Mouse (Mus musculus): ENCODE data around the gene Arfip2. TPM values are rescaled to one million over a fixed set of nuclear protein-coding genes. Genes with fewer than 3 reads are reported as not detected.

Gene Arfip2
- 1 to 10 TPM; 5.7 to 8.0 TPM for total RNA-seq (2021)
- long read RNA-seq, experiment 1, partial matches to known transcripts: 0 of 2 reads
- long read RNA-seq, experiment 1, other reads (novel, unspliced or antisense): 0 of 2 reads
- long read RNA-seq, experiment 2, partial matches to known transcripts: 0 of 4 reads
- long read RNA-seq, experiment 2, other reads (novel, unspliced or antisense): 1 of 4 reads

GRCm38 (mm10) chr7:105640233-105640893 is at the start of gene Arfip2, which contains the start of gene Gm45799:
Gene Arfip2, minus strand, starts transcription at chr7:105640416.
Gene Gm45799, plus strand, starts transcription at chr7:105640552.
- intact Hi-C loops (cut with DNase I): loop anchor here (5.0 kb wide), 1 partner anchor 92 kb away; no protein-coding TSS in a partner anchor
- DNase-seq: peak; percentile 94

GRCm38 (mm10) chr7:105685541-105686197 is 45.5 kb upstream of the Arfip2 start:
- DNase-seq: no peak
- intact Hi-C loops (cut with DNase I): no loop called here

- intact Hi-C loops (cut with DNase I): loop anchor here (10.0 kb wide), 1 partner anchor 164 kb away; the partner anchor contains the start of gene Mrpl17
- peak; percentile 62 to 69 for DNase-seq
Observed at GRCm38 (mm10) chr7:105650639-105651435, 10.6 kb upstream of the Arfip2 start, which contains the start of gene Dnhd1. Gene Dnhd1, plus strand, starts transcription at chr7:105650827.

DNA sequence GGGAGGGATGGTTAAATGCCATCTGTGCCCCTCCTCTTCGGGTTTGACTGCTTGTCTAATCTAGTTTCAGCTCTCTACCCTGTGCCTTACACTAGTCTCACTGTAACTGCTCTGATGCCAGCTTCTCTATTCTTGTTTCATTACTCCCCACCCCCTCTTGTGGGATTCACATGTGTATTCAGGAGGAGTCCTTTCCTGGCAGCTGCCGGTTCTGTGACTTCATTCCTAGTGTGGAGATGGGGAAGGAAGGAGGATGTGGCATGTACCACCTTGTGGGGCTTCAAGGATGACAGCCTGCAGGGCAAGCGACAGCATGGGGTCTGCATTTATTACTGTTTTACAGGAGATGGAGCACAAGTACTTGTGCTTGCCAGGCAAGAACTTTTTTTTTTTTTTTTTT is 1.7 kb upstream of the Arfip2 start:
- intact Hi-C loops (cut with DNase I): loop anchor here (5.0 kb wide), 1 partner anchor 90 kb away; no protein-coding TSS in a partner anchor
- no peak for DNase-seq

GRCm38 (mm10) chr7:105640894-105641255 is 659 bp upstream of the Arfip2 start:
- no peak for DNase-seq
- intact Hi-C loops (cut with DNase I): loop anchor here (5.0 kb wide), 1 partner anchor 91 kb away; no protein-coding TSS in a partner anchor

DNA sequence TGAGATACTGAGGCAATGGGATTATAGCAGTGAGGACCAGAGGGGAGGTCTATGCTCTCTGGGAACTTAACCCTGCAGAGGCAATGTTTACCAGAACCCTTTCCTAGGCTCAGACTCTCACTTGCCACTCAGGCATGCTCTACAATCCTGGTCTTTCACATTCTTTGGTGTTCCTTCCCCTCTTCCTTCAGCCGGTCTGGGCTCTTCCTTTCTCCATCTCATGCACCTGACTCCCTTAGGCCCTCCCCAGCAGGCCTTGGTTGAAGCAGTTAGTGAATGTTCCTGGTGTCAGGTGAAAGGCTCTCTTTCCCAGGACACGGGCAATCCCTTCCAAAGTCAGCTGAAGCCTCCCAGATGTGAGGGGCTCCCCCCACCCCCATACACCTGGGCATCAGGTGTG is 460 bp downstream of the Arfip2 start, which contains the start of gene Timm10b:
Timm10b (plus strand) TSS at position 301 of the 400 bp plus-strand sequence.
- intact Hi-C loops (cut with DNase I): loop anchor here (5.0 to 10.0 kb wide), 2 partner anchors 93 to 235 kb away; partner anchors contain the start of genes Cnga4 and Fam160a2
- DNase-seq: peak in 1 of 2 experiments; percentile 46

DNA sequence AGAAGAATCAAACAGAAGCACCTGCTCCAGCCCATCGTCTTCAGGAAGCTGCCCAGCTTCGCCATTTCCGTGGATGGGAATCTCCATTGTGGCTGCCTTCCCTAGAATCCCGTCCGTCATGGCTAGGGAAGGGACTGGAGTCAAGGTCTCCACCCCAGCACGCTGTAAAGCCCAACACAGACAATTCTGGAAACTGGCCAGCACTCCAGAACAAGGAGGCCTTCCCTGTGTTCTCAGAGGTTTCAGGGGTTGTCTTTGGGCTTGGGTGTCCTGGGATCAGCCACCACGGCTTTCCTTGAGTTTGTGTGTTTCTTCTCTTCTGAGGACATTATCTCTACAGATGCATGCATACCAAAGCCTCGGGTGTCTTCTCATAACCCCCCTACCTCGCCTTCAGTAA is 912 bp downstream of the Arfip2 start:
- intact Hi-C loops (cut with DNase I): loop anchor here (10.0 kb wide), 1 partner anchor 235 kb away; the partner anchor contains the start of genes Cnga4 and Fam160a2
- no peak for DNase-seq

DNA sequence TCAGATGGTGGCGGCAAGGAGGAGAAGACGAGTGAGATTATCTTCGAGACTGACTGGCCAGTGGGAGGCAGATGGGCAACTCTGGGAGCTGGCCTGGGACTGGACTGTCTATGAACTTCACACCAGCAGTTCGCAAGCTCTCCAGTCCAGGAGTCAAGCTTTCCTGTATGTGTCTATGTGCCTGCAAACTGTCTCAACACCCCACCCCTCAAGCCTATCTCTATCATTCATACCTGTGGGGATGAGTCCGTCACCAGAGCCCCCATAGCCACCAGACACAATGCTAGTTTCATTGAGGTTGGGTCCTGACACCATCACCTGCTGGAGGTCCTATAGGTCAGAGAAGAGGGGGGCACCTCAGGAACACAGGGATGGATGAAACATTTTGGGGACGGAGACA is 1.4 kb downstream of the Arfip2 start:
- DNase-seq: no peak
- intact Hi-C loops (cut with DNase I): loop anchor here (10.0 kb wide), 1 partner anchor 234 kb away; the partner anchor contains the start of genes Cnga4 and Fam160a2

DNA sequence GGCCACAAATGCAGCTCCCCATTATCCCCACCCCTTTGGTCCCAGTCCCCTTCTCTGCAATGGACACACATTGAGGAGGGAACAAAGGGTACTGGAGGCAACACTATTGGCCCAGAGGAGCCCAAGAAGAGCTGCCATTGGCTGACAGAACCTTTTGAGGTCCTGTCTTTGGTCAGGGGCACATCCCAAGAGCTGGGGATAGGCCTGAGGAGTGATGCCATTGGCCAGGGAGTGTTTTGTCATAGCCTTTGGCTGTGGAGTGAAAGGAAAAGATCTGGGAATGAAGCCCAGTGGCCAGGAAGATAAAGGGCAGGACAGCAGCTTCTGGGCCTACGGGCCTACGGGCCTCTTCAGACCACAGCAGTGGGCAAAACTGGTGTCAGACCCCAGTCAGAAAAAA is 4.5 kb downstream of the Arfip2 start:
- DNase-seq: no peak
- intact Hi-C loops (cut with DNase I): loop anchor here (10.0 kb wide), 1 partner anchor 231 kb away; the partner anchor contains the start of genes Cnga4 and Fam160a2

DNA sequence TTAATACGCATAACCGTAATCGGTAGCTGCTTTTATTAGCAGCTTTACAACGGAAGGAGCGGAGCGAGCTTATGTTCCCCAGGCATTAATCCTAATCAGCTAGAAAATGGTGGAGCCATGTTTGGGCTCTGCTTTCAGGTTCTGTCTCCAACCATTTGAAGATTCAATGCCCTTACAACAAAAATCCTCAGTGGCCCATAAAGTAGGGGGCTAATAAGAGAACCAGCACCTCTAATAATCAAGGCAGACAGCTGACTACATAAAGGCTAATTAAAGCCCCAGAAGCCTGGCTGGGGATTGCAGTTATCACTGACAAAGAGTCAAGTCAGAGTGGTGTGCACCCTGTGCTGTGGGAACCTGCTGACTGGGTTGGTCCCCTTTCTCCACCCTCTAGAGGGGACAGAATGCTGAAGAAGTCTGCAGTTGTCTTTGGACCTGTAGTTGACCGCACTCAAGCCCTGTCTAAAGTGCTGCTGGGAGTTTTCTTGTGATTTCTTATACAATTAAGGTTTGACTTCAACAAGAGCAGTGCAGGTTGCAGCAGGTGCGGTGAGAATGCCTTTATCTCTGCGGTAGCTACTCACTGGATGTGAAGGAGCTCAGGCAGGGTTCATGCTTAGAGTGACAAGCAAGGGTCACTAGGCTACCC is 5.8 kb downstream of the Arfip2 start:
- no peak for DNase-seq
- intact Hi-C loops (cut with DNase I): loop anchor here (10.0 kb wide), 1 partner anchor 230 kb away; the partner anchor contains the start of genes Cnga4 and Fam160a2

DNA sequence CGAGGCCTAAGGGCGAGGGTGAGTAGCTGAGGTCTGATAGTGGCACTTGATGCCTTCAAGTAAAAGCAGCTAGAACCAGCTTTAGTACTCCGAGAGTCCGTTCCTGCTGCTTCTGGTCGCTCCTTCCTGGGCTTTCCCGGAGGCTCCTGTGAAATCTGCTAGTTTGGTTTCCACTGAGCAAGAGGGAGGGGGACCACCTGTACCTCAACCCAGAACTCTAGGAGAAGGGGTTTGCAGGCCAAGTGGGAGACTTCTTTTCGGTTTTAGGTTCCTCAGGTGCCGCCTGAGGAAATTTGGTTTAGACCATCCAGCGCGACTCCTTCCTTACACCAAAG is 6.4 kb downstream of the Arfip2 start:
- intact Hi-C loops (cut with DNase I): loop anchor here (10.0 kb wide), 1 partner anchor 229 kb away; the partner anchor contains the start of genes Cnga4 and Fam160a2
- no peak for DNase-seq

- intact Hi-C loops (cut with DNase I): loop anchor here (10.0 kb wide), 1 partner anchor 228 kb away; the partner anchor contains the start of genes Cnga4 and Fam160a2
- peak; percentile 85 to 91 for DNase-seq
Observed at GRCm38 (mm10) chr7:105633127-105633800, 7.0 kb downstream of the Arfip2 start, which contains the start of gene Trim3. Gene Trim3, minus strand, starts transcription at chr7:105633571.

GRCm38 (mm10) chr7:105632551-105632972 is 7.7 kb downstream of the Arfip2 start:
- no peak for DNase-seq
- intact Hi-C loops (cut with DNase I): loop anchor here (10.0 kb wide), 1 partner anchor 228 kb away; the partner anchor contains the start of genes Cnga4 and Fam160a2

DNA sequence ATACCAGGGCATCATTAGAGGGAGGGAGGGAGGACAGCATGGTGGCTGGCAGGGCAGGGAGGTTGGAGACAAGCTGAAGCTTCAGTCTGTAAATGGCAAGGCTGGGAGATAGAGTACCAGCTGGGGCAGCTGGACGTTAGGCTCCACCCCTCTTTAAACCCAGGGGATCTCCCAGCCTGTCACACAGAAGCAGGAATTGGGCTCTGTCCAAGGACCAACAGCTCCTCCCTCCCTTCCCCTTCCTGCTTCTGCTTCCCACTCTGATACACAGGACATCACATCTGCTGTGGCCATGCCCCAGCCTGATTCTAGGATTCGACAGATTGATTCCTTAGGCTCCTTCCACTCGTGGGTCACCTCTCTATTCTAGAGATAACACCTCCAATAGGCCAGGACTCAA is 11.6 kb downstream of the Arfip2 start:
- intact Hi-C loops (cut with DNase I): no loop called here
- DNase-seq: peak in 1 of 2 experiments; percentile 44

- DNase-seq: no peak
- intact Hi-C loops (cut with DNase I): no loop called here
Observed at GRCm38 (mm10) chr7:105625397-105625796, 14.8 kb downstream of the Arfip2 start.

DNA sequence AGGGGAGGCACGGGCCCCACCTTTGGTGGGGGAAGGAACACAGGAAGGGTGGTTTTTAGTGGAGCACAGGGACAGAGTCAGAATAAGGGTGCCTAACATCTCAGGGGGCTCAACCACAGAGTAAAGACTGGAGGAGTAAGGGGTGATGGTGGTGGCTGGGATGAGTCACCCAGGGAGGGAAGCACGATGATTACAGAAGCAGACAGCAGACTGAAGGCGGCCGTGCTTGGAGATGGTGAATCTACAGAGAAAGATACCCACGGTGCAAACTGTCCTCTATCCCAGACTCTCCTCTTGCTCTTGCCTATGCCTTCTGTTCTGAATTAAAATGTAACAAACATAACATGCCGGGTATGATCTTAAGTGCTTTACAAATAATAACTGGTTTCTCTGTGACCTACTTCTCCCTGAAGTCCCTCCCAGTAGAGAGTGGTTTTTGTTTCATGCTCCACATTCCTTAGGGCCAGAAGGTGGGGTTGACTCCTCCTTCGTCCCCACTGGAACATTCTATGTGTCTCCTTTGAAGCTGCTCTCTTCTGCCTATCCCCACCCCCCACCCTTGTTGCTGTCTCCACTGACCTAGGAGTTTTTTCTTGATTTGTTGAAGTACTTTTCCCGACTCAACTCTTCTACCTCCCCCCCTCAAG is 18.4 kb downstream of the Arfip2 start:
- intact Hi-C loops (cut with DNase I): no loop called here
- no peak for DNase-seq

DNA sequence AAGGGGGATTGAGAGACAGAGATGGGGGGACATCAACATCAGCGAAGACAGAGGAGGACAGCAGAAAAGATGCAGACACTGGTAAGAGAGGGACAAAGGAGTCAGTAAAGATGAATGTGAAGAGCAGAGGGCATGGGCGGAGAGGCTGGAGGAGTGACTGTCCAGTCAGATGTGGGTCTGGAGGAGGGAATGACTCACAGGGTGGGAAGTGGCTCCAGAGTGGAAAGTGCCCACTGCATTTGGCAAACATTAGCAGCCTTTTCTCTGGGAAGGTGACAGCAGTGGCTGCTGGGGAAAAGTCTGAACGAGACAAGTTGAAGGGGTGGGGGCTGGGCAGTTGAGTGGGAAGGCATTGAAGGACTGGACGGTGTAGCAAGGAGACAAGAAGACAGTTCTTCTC is 19.2 kb downstream of the Arfip2 start:
- no peak for DNase-seq
- intact Hi-C loops (cut with DNase I): no loop called here

GRCm38 (mm10) chr7:105619701-105620100 is 20.5 kb downstream of the Arfip2 start:
- intact Hi-C loops (cut with DNase I): no loop called here
- DNase-seq: no peak

Data from gastrocnemius, postnatal 36 days (tissue).